Mouse (Mus musculus): Measurements from ENCODE around the gene Fbxl22. TPM values are rescaled to one million over a fixed set of nuclear protein-coding genes. Genes with fewer than 3 reads are reported as not detected.
A peak's percentile ranks its signal among the peaks of the same experiment; 100 is the strongest.

Fbxl22 gene
- polyA plus RNA-seq, 1 experiment from 2014 or later: 2.5 TPM

GRCm38 (mm10) chr9:66506424-66506823 is 8.0 kb downstream of the Fbxl22 start:
- Histone ChIP-seq H3K4me1 (peaks cover 6% of the 10 kb centered on the region), H3K9me3 (no peaks in the 10 kb centered on the region), H3K27ac (no peak overlapping the region), H3K9ac (no peak overlapping the region), H3K36me3 (peaks cover 63% of the 10 kb centered on the region), H3K4me2 (replicated peaks) (no peak overlapping the region), H3K4me3 (no peak overlapping the region), H3K27me3 (no peaks in the 10 kb centered on the region)
- ATAC-seq (ENCODE audit: insufficient number of reproducible peaks, insufficient read depth, low FRiP score, low TSS enrichment): no peak

- H3K4me3 ChIP-seq: no peak overlapping the region
- H3K4me1 ChIP-seq: peaks cover 6% of the 10 kb centered on the region
- H3K36me3 ChIP-seq: peaks cover 67% of the 10 kb centered on the region
- WGBS: 58% methylated on average over 4 of the region's 4 CpGs
- H3K9ac ChIP-seq: no peak overlapping the region
- no peak overlapping the region for H3K27ac ChIP-seq
- H3K4me2 ChIP-seq (replicated peaks): no peak overlapping the region
- H3K27me3 ChIP-seq: no peaks in the 10 kb centered on the region
- no peaks in the 10 kb centered on the region for H3K9me3 ChIP-seq
- no peak for ATAC-seq (ENCODE audit: insufficient number of reproducible peaks, insufficient read depth, low FRiP score, low TSS enrichment)
Measured at GRCm38 (mm10) chr9:66506011-66506410, 8.4 kb downstream of the Fbxl22 start.

GRCm38 (mm10) chr9:66505141-66505917 is 9.1 kb downstream of the Fbxl22 start:
- Histone ChIP-seq H3K9ac (no peak overlapping the region), H3K4me1 (peaks cover 2% of the 10 kb centered on the region), H3K4me3 (no peak overlapping the region), H3K4me2 (replicated peaks) (no peak overlapping the region), H3K27me3 (no peaks in the 10 kb centered on the region), H3K27ac (0 out of 2 replicates have a peak overlapping the region, but pooled peaks have one; percentile 17), H3K36me3 (peaks cover 73% of the 10 kb centered on the region), H3K9me3 (no peaks in the 10 kb centered on the region)
- 81% methylated on average over 9 of the region's 9 CpGs for WGBS
- ATAC-seq (ENCODE audit: insufficient number of reproducible peaks, insufficient read depth, low FRiP score, low TSS enrichment): no peak

- H3K9me3 ChIP-seq: no peaks in the 10 kb centered on the region
- H3K4me3 ChIP-seq: no peak overlapping the region
- H3K4me1 ChIP-seq: no peaks in the 10 kb centered on the region
- no peaks in the 10 kb centered on the region for H3K27me3 ChIP-seq
- no peak overlapping the region for H3K27ac ChIP-seq
- ATAC-seq (ENCODE audit: insufficient number of reproducible peaks, insufficient read depth, low FRiP score, low TSS enrichment): no peak
- H3K4me2 ChIP-seq (replicated peaks): no peak overlapping the region
- WGBS: 89% methylated on average over 13 of the region's 13 CpGs
- H3K9ac ChIP-seq: no peak overlapping the region
- H3K36me3 ChIP-seq: peaks cover 79% of the 10 kb centered on the region
Measured at GRCm38 (mm10) chr9:66504518-66504917, 9.9 kb downstream of the Fbxl22 start.

- no peak overlapping the region for H3K27ac ChIP-seq
- H3K4me1 ChIP-seq: no peaks in the 10 kb centered on the region
- no peak for ATAC-seq (ENCODE audit: insufficient number of reproducible peaks, insufficient read depth, low FRiP score, low TSS enrichment)
- H3K9me3 ChIP-seq: no peaks in the 10 kb centered on the region
- H3K4me3 ChIP-seq: no peak overlapping the region
- peaks cover 74% of the 10 kb centered on the region for H3K36me3 ChIP-seq
- no peak overlapping the region for H3K9ac ChIP-seq
- no peaks in the 10 kb centered on the region for H3K27me3 ChIP-seq
- 76% methylated on average over 4 of the region's 4 CpGs for WGBS
- no peak overlapping the region for H3K4me2 ChIP-seq (replicated peaks)
Measured at GRCm38 (mm10) chr9:66503879-66504411, 10.4 kb downstream of the Fbxl22 start.

GRCm38 (mm10) chr9:66501248-66501647 is 13.1 kb downstream of the Fbxl22 start:
- WGBS: 76% methylated on average over 2 of the region's 2 CpGs
- Histone ChIP-seq H3K36me3 (peaks cover 67% of the 10 kb centered on the region), H3K9me3 (no peaks in the 10 kb centered on the region), H3K4me2 (replicated peaks) (no peak overlapping the region), H3K4me3 (no peak overlapping the region), H3K27me3 (no peaks in the 10 kb centered on the region), H3K9ac (no peak overlapping the region), H3K27ac (no peak overlapping the region), H3K4me1 (no peaks in the 10 kb centered on the region)
- no peak for ATAC-seq (ENCODE audit: insufficient number of reproducible peaks, insufficient read depth, low FRiP score, low TSS enrichment)

GRCm38 (mm10) chr9:66493992-66494391 is 20.4 kb downstream of the Fbxl22 start:
- Histone ChIP-seq H3K36me3 (peaks cover 74% of the 10 kb centered on the region), H3K4me2 (replicated peaks) (no peak overlapping the region), H3K9me3 (no peaks in the 10 kb centered on the region), H3K9ac (no peak overlapping the region), H3K4me3 (no peak overlapping the region), H3K27ac (no peak overlapping the region), H3K27me3 (no peaks in the 10 kb centered on the region), H3K4me1 (no peaks in the 10 kb centered on the region)
- no peak for ATAC-seq (ENCODE audit: insufficient number of reproducible peaks, insufficient read depth, low FRiP score, low TSS enrichment)

- Histone ChIP-seq H3K4me2 (replicated peaks) (no peak overlapping the region), H3K36me3 (peaks cover 76% of the 10 kb centered on the region), H3K27ac (no peak overlapping the region), H3K9ac (no peak overlapping the region), H3K4me1 (no peaks in the 10 kb centered on the region), H3K9me3 (no peaks in the 10 kb centered on the region), H3K27me3 (no peaks in the 10 kb centered on the region), H3K4me3 (no peak overlapping the region)
- no peak for ATAC-seq (ENCODE audit: insufficient number of reproducible peaks, insufficient read depth, low FRiP score, low TSS enrichment)
- WGBS: 90% methylated on average over 1 of the region's 1 CpGs
Measured at GRCm38 (mm10) chr9:66492361-66492760, 22.0 kb downstream of the Fbxl22 start.

- H3K27ac ChIP-seq: no peak overlapping the region
- ATAC-seq (ENCODE audit: insufficient number of reproducible peaks, insufficient read depth, low FRiP score, low TSS enrichment): no peak
- H3K9ac ChIP-seq: no peak overlapping the region
- no peaks in the 10 kb centered on the region for H3K4me1 ChIP-seq
- peaks cover 78% of the 10 kb centered on the region for H3K36me3 ChIP-seq
- H3K27me3 ChIP-seq: no peaks in the 10 kb centered on the region
- no peak overlapping the region for H3K4me2 ChIP-seq (replicated peaks)
- no peak overlapping the region for H3K4me3 ChIP-seq
- H3K9me3 ChIP-seq: no peaks in the 10 kb centered on the region
Measured at GRCm38 (mm10) chr9:66488786-66489185, 25.6 kb downstream of the Fbxl22 start.

GRCm38 (mm10) chr9:66483429-66483828 is 31.0 kb downstream of the Fbxl22 start:
- peaks cover 48% of the 10 kb centered on the region for H3K36me3 ChIP-seq
- H3K27ac ChIP-seq: no peak overlapping the region
- 96% methylated on average over 3 of the region's 3 CpGs for WGBS
- no peak overlapping the region for H3K4me3 ChIP-seq
- H3K9me3 ChIP-seq: no peaks in the 10 kb centered on the region
- no peak overlapping the region for H3K4me2 ChIP-seq (replicated peaks)
- no peaks in the 10 kb centered on the region for H3K4me1 ChIP-seq
- H3K9ac ChIP-seq: no peak overlapping the region
- H3K27me3 ChIP-seq: no peaks in the 10 kb centered on the region
- ATAC-seq (ENCODE audit: insufficient number of reproducible peaks, insufficient read depth, low FRiP score, low TSS enrichment): no peak

GRCm38 (mm10) chr9:66477785-66478184 is 36.6 kb downstream of the Fbxl22 start:
- Histone ChIP-seq H3K27ac (no peak overlapping the region), H3K36me3 (peaks cover 28% of the 10 kb centered on the region), H3K4me3 (no peak overlapping the region), H3K9me3 (no peaks in the 10 kb centered on the region), H3K4me2 (replicated peaks) (no peak overlapping the region), H3K4me1 (no peaks in the 10 kb centered on the region), H3K27me3 (no peaks in the 10 kb centered on the region), H3K9ac (no peak overlapping the region)
- WGBS: 92% methylated on average over 2 of the region's 2 CpGs
- no peak for ATAC-seq (ENCODE audit: insufficient number of reproducible peaks, insufficient read depth, low FRiP score, low TSS enrichment)

- 61% methylated on average over 4 of the region's 4 CpGs for WGBS
- no peak overlapping the region for H3K4me2 ChIP-seq (replicated peaks)
- no peak overlapping the region for H3K4me3 ChIP-seq
- ATAC-seq (ENCODE audit: insufficient number of reproducible peaks, insufficient read depth, low FRiP score, low TSS enrichment): no peak
- H3K27me3 ChIP-seq: no peaks in the 10 kb centered on the region
- no peak overlapping the region for H3K9ac ChIP-seq
- peaks cover 30% of the 10 kb centered on the region for H3K36me3 ChIP-seq
- no peak overlapping the region for H3K27ac ChIP-seq
- no peaks in the 10 kb centered on the region for H3K4me1 ChIP-seq
- H3K9me3 ChIP-seq: no peaks in the 10 kb centered on the region
Measured at GRCm38 (mm10) chr9:66465087-66465486, 49.3 kb downstream of the Fbxl22 start.
